Mouse (Mus musculus): ENCODE results near the gene Ccdc65. TPM values are rescaled to one million over a fixed set of nuclear protein-coding genes. Genes with fewer than 3 reads are reported as not detected.

Gene Ccdc65
- polyA plus RNA-seq (2012; rRNA removed) = 1.7 and 3.2 TPM in 2 replicates

DNA sequence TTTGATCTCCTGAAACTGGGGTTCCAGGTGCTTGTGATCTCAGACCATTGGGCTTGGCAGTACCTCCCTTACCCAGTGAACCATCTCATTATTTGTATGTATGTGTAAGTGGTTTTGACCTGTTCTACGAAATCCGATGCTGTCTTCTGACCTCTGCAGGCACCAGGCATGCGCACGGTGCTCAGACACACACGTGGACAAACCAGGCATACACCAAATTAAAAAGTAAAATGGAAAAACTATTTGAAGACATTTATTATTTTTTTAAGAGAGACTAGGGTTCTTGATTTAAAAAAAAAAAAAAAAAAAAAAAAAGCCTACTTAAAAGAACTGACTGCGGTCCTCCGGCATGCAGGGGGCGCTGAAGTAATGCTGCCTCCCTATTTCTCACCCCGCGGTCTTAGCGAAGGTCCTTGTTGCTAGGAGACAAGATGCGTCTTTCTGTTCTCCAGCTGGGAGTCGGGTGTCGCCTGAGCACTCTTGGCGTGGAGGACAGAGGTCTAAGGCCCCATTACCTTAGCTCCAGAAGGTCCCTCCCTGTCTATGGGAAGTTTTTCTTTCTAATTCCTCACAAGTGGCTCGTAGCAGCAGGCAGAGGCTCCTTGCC is at the start of gene Ccdc65:
Gene Ccdc65 (plus strand): TSS at position 442 of the 607 bp plus-strand sequence.
- peak; percentile 93 for DNase-seq (ENCODE audit: low read depth)
- TF ChIP-seq POLR2A (IDR thresholded peaks at IDR 0.05; ENCODE audit: borderline replicate concordance, extremely low read depth, insufficient read depth, insufficient read length, poor library complexity, severe bottlenecking) = no peak
- peak; percentile 70 for TF ChIP-seq CTCF (IDR thresholded peaks at IDR 0.05; ENCODE audit: borderline replicate concordance, extremely low read depth, insufficient read depth, insufficient read length)

- DNase-seq (ENCODE audit: low read depth) = peak; percentile 48
Measured at GRCm38 (mm10) chr15:98662198-98662566, 45.8 kb upstream of the Ccdc65 start.

DNA sequence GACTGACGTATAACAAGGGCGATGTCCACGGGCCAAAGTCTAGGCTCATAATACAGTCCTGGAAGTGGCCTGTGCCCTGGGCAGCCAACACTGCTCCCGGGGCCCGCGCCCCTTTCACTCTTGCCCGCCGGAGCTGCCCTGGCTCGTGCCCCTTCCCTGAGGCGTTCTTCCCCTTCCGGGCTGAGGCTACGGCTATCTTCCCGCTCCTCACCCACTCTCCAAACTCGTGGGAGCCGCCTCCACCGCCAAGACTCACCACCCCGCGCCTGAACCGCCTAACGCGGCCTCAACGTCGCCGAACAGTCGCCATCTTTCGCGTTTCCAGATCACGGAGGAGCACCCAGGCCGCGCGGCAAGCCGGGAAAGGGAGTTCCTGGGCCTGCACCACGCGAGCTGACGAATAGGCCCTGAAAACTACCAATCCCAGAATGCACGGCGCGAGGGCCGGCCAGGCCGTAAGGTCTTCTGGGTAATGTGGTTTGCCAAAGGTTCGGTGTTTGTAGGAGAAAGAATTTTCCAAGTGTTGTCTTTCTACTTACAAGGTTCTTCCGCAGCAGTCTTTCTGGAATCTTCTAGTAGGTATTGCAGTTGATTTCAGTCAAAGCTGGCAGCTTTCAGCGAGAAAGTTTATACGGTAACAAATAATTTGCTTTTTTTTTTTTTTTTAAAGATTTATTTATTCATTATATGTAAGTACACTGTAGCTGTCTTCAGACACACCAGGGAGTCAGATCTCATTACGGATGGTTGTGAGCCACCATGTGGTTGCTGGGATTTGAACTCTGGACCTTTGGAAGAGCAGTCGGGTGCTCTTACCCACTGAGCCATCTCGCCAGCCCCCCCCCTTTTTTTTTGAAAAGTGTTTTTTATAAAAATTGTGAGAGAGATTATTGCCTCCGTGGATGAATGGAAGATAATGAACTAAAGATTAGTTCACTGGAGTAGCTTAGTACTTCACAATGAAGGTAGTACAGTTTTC is 45.2 kb upstream of the Ccdc65 start, which contains the start of gene Ddx23:
Gene Ddx23 (minus strand): TSS at position 328 of the 979 bp plus-strand sequence.
- TF ChIP-seq CTCF (IDR thresholded peaks at IDR 0.05; ENCODE audit: borderline replicate concordance, extremely low read depth, insufficient read depth, insufficient read length) (no peak), POLR2A (IDR thresholded peaks at IDR 0.05; ENCODE audit: borderline replicate concordance, extremely low read depth, insufficient read depth, insufficient read length, poor library complexity, severe bottlenecking) (peak; percentile 50; the same call in 1 of the 2 replicates)
- DNase-seq (ENCODE audit: low read depth) = peak; percentile 99

More at GRCm38 (mm10) chr15:98662198-98662566, 45.8 kb upstream of the Ccdc65 start:
- TF ChIP-seq CTCF (IDR thresholded peaks at IDR 0.05; ENCODE audit: borderline replicate concordance, extremely low read depth, insufficient read depth, insufficient read length) = no peak
- no peak for TF ChIP-seq POLR2A (IDR thresholded peaks at IDR 0.05; ENCODE audit: borderline replicate concordance, extremely low read depth, insufficient read depth, insufficient read length, poor library complexity, severe bottlenecking)

DNA sequence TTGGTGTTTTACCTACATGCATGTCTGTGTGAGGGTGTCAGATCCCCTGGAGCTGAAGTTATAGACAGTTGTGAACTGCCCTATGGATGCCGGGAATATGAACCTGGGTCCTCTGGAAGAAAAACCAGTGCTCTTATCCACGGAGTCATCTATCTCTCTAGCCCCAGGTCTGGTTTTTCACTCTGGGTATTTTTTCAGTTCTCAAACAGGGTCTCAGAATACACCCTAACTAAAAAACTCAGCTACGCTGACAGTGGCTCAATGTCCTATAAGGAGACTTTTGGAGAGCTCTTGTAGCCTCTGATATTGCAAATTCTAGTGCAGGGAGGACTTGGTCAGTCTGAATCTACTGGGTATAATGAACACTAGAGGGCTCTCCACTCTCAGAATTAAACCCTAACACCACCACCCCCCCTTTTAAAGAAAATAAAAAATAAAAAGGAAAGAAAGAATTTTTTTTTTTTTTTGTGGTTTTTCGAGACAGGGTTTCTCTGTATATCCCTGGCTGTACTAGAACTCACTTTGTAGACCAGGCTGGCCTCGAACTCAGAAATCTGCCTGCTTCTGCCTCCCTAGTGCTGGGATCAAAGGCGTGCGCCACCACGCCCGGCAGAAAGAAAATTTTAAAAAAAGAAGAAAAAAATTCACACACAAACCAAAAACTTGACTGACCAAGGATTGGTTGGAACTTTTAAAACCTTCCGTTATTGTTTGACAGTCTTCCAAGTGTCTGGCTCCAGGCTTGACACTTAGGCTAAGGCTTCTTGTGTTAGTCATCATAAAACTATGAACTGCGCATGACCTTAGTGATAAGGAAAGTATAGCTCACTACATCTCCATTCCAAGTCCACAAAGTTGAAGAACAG is 43.7 kb upstream of the Ccdc65 start:
- peak; percentile 60 for DNase-seq (ENCODE audit: low read depth)
- TF ChIP-seq POLR2A (IDR thresholded peaks at IDR 0.05; ENCODE audit: borderline replicate concordance, extremely low read depth, insufficient read depth, insufficient read length, poor library complexity, severe bottlenecking) (no peak), CTCF (IDR thresholded peaks at IDR 0.05; ENCODE audit: borderline replicate concordance, extremely low read depth, insufficient read depth, insufficient read length) (peak; percentile 25; the same call in 1 of the 2 replicates)

GRCm38 (mm10) chr15:98672592-98672991 is 35.4 kb upstream of the Ccdc65 start:
- no peak for DNase-seq (ENCODE audit: low read depth)
- TF ChIP-seq POLR2A (IDR thresholded peaks at IDR 0.05; ENCODE audit: borderline replicate concordance, extremely low read depth, insufficient read depth, insufficient read length, poor library complexity, severe bottlenecking) (no peak), CTCF (IDR thresholded peaks at IDR 0.05; ENCODE audit: borderline replicate concordance, extremely low read depth, insufficient read depth, insufficient read length) (no peak)

DNA sequence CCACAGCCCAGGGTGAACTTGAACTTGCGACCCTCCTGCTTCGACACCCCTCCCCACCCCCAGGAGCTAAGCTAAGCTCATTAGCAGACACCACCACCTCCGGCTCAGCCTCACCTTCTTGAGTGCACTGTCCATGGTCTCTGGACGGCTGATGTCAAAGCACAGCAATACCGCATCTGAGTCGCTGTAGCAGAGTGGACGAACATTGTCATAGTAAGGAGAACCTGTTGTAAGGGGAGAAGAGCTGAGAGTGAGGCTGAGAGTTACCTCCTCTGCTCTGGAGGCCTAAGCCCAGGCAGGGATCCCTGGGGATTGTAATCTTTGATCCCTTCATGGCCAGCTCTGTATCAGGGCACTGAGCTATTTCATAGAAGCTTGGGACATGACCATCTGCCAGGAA is 34.3 kb upstream of the Ccdc65 start:
- TF ChIP-seq POLR2A (IDR thresholded peaks at IDR 0.05; ENCODE audit: borderline replicate concordance, extremely low read depth, insufficient read depth, insufficient read length, poor library complexity, severe bottlenecking) (no peak), CTCF (IDR thresholded peaks at IDR 0.05; ENCODE audit: borderline replicate concordance, extremely low read depth, insufficient read depth, insufficient read length) (no peak)
- no peak for DNase-seq (ENCODE audit: low read depth)

DNA sequence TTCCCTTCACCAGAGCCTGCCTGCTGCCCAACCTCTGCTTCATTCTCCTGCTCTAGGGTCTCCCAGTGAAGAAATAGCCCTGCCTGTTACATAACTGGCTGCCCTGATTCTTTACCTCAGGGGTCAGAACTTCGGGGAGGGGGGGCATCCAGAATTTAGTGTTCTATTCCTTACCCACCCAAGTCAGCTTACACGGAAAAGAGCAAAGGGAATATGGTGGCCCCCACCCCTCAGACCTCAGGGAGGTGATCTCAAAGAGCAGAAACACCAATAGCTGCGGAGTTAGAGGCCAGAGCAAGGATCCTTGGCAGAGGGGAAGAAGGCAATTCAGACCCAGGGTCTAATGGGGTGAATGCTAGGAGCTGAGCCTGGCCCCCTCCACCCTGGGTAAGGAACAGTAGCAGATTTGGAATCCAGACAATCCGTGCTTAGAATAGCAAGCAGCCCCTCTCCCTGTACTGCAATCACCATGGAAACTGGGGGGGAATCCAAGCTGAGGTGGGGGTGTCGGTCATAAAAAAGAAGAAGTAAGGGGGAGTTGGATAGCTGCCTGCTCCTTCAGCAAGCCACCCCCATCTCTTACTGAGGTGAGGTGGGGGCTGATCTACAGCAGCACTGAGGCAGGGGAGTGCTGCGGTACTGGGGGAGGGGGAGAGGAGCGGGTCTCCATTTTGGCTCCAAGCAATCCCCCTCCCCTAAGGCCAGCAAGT is 33.6 kb upstream of the Ccdc65 start:
- TF ChIP-seq POLR2A (IDR thresholded peaks at IDR 0.05; ENCODE audit: borderline replicate concordance, extremely low read depth, insufficient read depth, insufficient read length, poor library complexity, severe bottlenecking) (no peak), CTCF (IDR thresholded peaks at IDR 0.05; ENCODE audit: borderline replicate concordance, extremely low read depth, insufficient read depth, insufficient read length) (no peak)

DNA sequence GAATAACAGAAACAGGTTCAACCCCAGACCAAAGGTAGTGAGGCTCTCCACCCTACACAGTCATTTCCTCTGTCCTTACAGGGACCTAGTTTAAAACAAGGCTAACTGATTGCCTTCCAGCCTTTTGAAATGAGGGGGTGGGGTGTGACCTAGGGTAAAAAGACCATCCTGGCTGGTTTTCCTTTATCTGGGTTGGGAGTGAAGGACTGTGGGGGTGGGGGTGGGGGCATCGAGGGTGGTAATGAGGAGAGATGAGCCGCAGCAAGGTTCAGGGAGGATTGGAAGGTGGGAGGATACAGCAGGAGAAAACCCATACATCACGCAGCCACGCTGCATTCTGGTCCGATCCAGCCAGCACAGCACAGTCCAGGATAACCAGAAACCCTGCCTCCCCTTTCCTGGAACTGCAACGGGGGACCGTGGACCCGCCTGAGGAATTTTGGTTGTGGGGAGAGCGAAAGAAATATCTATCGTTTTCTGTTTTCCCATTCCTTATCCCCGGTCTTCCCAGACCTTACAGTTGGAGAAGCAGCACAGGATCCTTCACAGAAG is 32.9 kb upstream of the Ccdc65 start:
- DNase-seq (ENCODE audit: low read depth) = peak; percentile 26
- no peak for TF ChIP-seq POLR2A (IDR thresholded peaks at IDR 0.05; ENCODE audit: borderline replicate concordance, extremely low read depth, insufficient read depth, insufficient read length, poor library complexity, severe bottlenecking)
- no peak for TF ChIP-seq CTCF (IDR thresholded peaks at IDR 0.05; ENCODE audit: borderline replicate concordance, extremely low read depth, insufficient read depth, insufficient read length)

More for the DNA sequence above, 33.6 kb upstream of the Ccdc65 start:
- peak; percentile 95 for DNase-seq (ENCODE audit: low read depth)

DNA sequence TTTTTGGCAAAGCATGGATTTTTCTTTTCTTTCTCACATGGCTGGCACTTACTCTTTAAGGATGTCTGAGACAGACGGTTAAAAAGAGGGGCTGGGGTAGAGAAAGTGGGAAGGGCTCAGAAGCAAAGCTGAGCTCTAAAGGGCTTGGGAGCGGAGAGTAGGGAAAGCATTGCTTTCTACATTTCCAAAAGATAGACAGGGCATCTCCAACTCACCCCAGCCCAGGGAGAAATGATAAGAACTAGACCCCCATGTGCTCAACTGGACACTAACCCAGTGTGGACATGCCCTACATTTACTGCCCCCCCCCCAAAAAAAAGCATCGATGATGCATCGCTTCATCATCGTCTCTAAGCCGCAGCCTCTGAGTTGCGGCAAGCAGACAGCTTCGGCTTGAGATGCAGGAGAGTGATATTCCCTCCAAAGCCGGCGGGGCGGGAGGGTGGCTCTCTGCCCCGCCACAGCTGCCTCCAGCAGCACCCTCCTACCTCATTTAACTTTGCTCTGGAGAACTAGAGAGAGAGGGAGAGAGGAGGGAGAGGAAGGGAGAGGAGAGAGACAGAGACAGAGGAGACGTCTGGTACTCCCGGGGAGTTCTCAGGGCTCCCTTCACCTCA is 32.3 kb upstream of the Ccdc65 start:
- peak; percentile 37 for DNase-seq (ENCODE audit: low read depth)
- TF ChIP-seq CTCF (IDR thresholded peaks at IDR 0.05; ENCODE audit: borderline replicate concordance, extremely low read depth, insufficient read depth, insufficient read length) = no peak
- TF ChIP-seq POLR2A (IDR thresholded peaks at IDR 0.05; ENCODE audit: borderline replicate concordance, extremely low read depth, insufficient read depth, insufficient read length, poor library complexity, severe bottlenecking) = no peak

Data from brain, embryonic 14.5 days (tissue).